Mouse (Mus musculus): ENCODE data around the gene Mkrn3. TPM values are rescaled to one million over a fixed set of nuclear protein-coding genes. Genes with fewer than 3 reads are reported as not detected.

The Mkrn3 gene
- polyA plus RNA-seq, 1 experiment from 2014 or later, result 23.8 TPM

Other genes starting within 250 kb of the Mkrn3 start
- 620 and 640 TPM in 2 replicates for gene Ndn, start 73.6 kb downstream of the Mkrn3 start, polyA plus RNA-seq (2015; fragmentation: Nextera tagmentation; extraction: Ambion mirVana)
- gene Magel2, start 43.1 kb downstream of the Mkrn3 start, polyA plus RNA-seq (2015; fragmentation: Nextera tagmentation; extraction: Ambion mirVana), result 13.7 and 18.9 TPM in 2 replicates
- gene Peg12, start 44.4 kb upstream of the Mkrn3 start, polyA plus RNA-seq (2015; fragmentation: Nextera tagmentation; extraction: Ambion mirVana), result 8.3 and 9.8 TPM in 2 replicates